Mouse (Mus musculus) MEL (cell line): ENCODE results near the gene Ankrd39. TPM values are rescaled to one million over a fixed set of nuclear protein-coding genes. Genes with fewer than 3 reads are reported as not detected.

Experiments
- DNase-seq: peaks from one replicate; pipeline ENCODE4 v3.0.0; 2011; ENCODE audit warnings: low read depth, low spot score
- H3K27ac ChIP-seq: 2 replicates; pipeline ENCODE4 v1.5.1; 2012; ENCODE audit warnings: low read depth, mild to moderate bottlenecking, control low read depth, low read length, moderate library complexity; ENCODE audit not compliant: control insufficient read depth
- H3K27me3 ChIP-seq, 2 experiments: fragments of 150-350 bp in 1 of 2; sonication (generic) in 1 of 2; 2 replicates each; pipeline ENCODE4 v1.6.1; 2012; ENCODE audit warnings: low read length in 2 of 2, mild to moderate bottlenecking in 2 of 2, improper control_type of control experiment in 1 of 2, moderate library complexity in 1 of 2; ENCODE audit not compliant: insufficient read depth in 2 of 2, control insufficient read depth in 1 of 2
- H3K36me3 ChIP-seq, 2 experiments: 2 replicates each; pipeline ENCODE4 v1.6.1; 2012 to 2014; ENCODE audit warnings: low read length in 2 of 2, improper control_type of control experiment in 1 of 2, inconsistent platforms in 1 of 2, mild to moderate bottlenecking in 1 of 2; ENCODE audit not compliant: insufficient read depth in 2 of 2, control insufficient read depth in 1 of 2
- H3K4me1 ChIP-seq, 2 experiments: fragments of 150-350 bp in 1 of 2; sonication (generic) in 1 of 2; 2 replicates each; pipeline ENCODE4 v1.6.1; 2012; ENCODE audit warnings: low read length in 2 of 2, improper control_type of control experiment in 1 of 2, mild to moderate bottlenecking in 1 of 2; ENCODE audit not compliant: insufficient read depth in 2 of 2, control insufficient read depth in 1 of 2
- H3K4me3 ChIP-seq, 2 experiments: fragments of 150-350 bp in 1 of 2; sonication (generic) in 1 of 2; 2 replicates each; pipeline ENCODE4 v1.5.1; 2012; ENCODE audit warnings: low read depth in 2 of 2, low read length in 2 of 2, mild to moderate bottlenecking in 2 of 2, moderate library complexity in 2 of 2, control low read depth in 1 of 2, improper control_type of control experiment in 1 of 2; ENCODE audit not compliant: control insufficient read depth in 1 of 2, insufficient read depth in 1 of 2
- H3K79me2 ChIP-seq: 2 replicates; pipeline ENCODE4 v1.6.1; 2012; ENCODE audit warnings: mild to moderate bottlenecking, low read length, moderate library complexity; ENCODE audit not compliant: control insufficient read depth, poor library complexity, insufficient read depth
- H3K9ac ChIP-seq: 2 replicates; pipeline ENCODE4 v1.6.1; 2012; ENCODE audit warnings: low read depth, mild to moderate bottlenecking, control low read depth, low read length, moderate library complexity; ENCODE audit not compliant: control insufficient read depth, poor library complexity, severe bottlenecking
- H3K9me3 ChIP-seq: fragments of 150-350 bp; sonication (generic); replicated peaks from 2 replicates; pipeline ENCODE4 v1.6.1; 2012; ENCODE audit warnings: mild to moderate bottlenecking, low read length, improper control_type of control experiment, moderate library complexity; ENCODE audit not compliant: insufficient read depth
- GATA1 ChIP-seq: IDR thresholded peaks from 2 replicates; pipeline ENCODE4 v1.6.1; 2011; ENCODE audit warnings: low read depth, low read length, improper control_type of control experiment
- JUND ChIP-seq: IDR thresholded peaks from 2 replicates; pipeline ENCODE4 v1.6.1; 2011; ENCODE audit warnings: low read depth, mild to moderate bottlenecking, improper control_type of control experiment, low read length
- KAT2A ChIP-seq: conservative IDR thresholded peaks from 2 replicates; pipeline ENCODE4 v1.6.1; 2012; ENCODE audit warnings: low read depth, low read length, improper control_type of control experiment, inconsistent platforms
- MAFK ChIP-seq: IDR thresholded peaks from 2 replicates; pipeline ENCODE4 v1.6.1; 2011; ENCODE audit warnings: low read depth, mild to moderate bottlenecking, low read length, improper control_type of control experiment, borderline replicate concordance
- MAZ ChIP-seq: IDR thresholded peaks from 2 replicates; pipeline ENCODE4 v1.6.1; 2012; ENCODE audit warnings: low read depth, mild to moderate bottlenecking, inconsistent platforms, low read length, improper control_type of control experiment
- MYC ChIP-seq: IDR thresholded peaks from 2 replicates; pipeline ENCODE4 v1.6.1; 2011; ENCODE audit warnings: low read depth, mild to moderate bottlenecking, low read length, improper control_type of control experiment, moderate library complexity
- NELFE ChIP-seq: IDR thresholded peaks from 2 replicates; pipeline ENCODE4 v1.6.1; 2011; ENCODE audit warnings: low read depth, low read length, improper control_type of control experiment
- NRF1 ChIP-seq: IDR thresholded peaks from 2 replicates; pipeline ENCODE4 v1.6.1; 2014; ENCODE audit warnings: low read depth, mild to moderate bottlenecking, inconsistent platforms, low read length, improper control_type of control experiment, moderate library complexity; ENCODE audit not compliant: poor library complexity, insufficient read depth, severe bottlenecking
- POLR2AphosphoS2 ChIP-seq: IDR thresholded peaks from 2 replicates; pipeline ENCODE4 v1.6.1; 2011; ENCODE audit warnings: low read length, improper control_type of control experiment
- POLR2AphosphoS5 ChIP-seq: IDR thresholded peaks from 2 replicates; pipeline ENCODE4 v1.6.1; 2012; ENCODE audit warnings: low read depth, borderline replicate concordance, mild to moderate bottlenecking, inconsistent platforms, low read length, moderate library complexity, mixed read lengths
- RCOR1 ChIP-seq: IDR thresholded peaks from 2 replicates; pipeline ENCODE4 v1.6.1; 2012; ENCODE audit warnings: low read depth, mild to moderate bottlenecking, inconsistent platforms, low read length, improper control_type of control experiment
- SMC3 ChIP-seq: IDR thresholded peaks from 2 replicates; pipeline ENCODE4 v1.6.1; 2011; ENCODE audit warnings: low read depth, low read length, improper control_type of control experiment
- TCF12 ChIP-seq: IDR thresholded peaks from 2 replicates; pipeline ENCODE4 v1.6.1; 2014; ENCODE audit warnings: low read depth, mild to moderate bottlenecking, inconsistent platforms, low read length, improper control_type of control experiment, moderate library complexity
- ZMIZ1 ChIP-seq: IDR thresholded peaks from 2 replicates; pipeline ENCODE4 v1.6.1; 2012; ENCODE audit warnings: low read depth, mild to moderate bottlenecking, inconsistent platforms, low read length, improper control_type of control experiment, moderate library complexity
- polyA plus RNA-seq, 2 experiments: library from polyadenylated mRNA; stranded (reverse) in 1 of 2; unstranded in 1 of 2; fragments of >175 nt in 1 of 2; fragments of >200 nt in 1 of 2; gene quantifications; 2 replicates each; pipeline versions ENCODE4 v1.2.1 to v1.2.4; 2012; ENCODE audit warnings: low replicate concordance in 2 of 2, low read depth in 1 of 2; ENCODE audit not compliant: insufficient read length in 2 of 2, insufficient read depth in 1 of 2, missing spikeins in 1 of 2
- total RNA-seq: library from RNA; depleted of rRNA; stranded (reverse); fragments of 300-350 nt; gene quantifications from 2 replicates; pipeline ENCODE4 v1.2.3, GENCODE M21; 2012

Gene Ankrd39
- total and polyA plus RNA-seq, 3 experiments, result 9.7 to 14.4 TPM; not detected in 1

DNA sequence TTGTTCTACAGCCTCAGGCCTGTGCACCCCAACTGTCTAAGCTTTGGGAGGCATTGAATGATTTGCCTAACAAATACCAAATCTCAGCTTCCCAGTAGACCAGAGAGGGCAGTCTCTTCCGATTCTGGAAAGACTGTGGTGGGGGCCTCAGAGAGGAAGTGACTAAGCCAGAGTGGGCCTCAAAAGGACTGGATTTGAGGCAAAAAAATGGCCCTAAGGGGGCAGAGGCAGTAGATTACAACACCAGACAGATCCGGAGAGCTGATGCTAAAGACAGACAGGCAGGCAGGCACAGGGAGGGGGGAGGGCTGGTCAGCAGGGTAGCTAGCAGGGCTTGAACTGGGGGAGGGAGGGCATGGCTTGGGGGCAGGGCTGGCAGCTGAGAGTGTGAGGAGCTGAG, 19.2 kb upstream of the Ankrd39 start:
- Histone ChIP-seq H3K27me3 (no peaks in the 10 kb centered on the region; a peak in 2 of 4 replicates), H3K36me3 (no peaks in the 10 kb centered on the region), H3K9ac (no peak overlapping the region), H3K4me1 (peaks cover 2 to 10% of the 10 kb centered on the region in 2 experiments; a peak in 3 of 4 replicates), H3K9me3 (no peaks in the 10 kb centered on the region), H3K27ac (no peak overlapping the region), H3K4me3 (no peak overlapping the region), H3K79me2 (no peaks in the 10 kb centered on the region)
- no peak for TF ChIP-seq MAZ
- TF ChIP-seq KAT2A, result no peak
- TF ChIP-seq NELFE, result no peak
- TF ChIP-seq MAFK, result no peak
- no peak for DNase-seq

DNA sequence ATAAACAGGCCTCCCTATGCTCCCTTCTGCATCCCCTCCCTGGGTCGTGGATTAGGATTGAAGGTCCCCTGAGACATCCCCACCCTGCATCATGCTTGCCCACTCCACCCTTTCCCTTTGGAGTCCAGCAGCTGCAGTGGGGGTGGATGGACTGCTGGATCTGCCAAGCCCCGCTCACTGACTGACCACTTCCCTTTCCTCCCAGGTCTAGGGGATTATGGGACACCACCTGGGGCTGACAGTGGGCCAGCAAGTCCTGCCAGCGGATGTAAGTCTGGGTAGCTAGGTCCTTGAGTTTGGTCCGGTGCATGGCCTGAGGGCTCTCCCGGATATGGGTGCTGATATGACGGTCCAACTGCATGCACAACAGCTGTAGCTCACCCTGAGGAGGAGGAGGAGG, 16.9 kb upstream of the Ankrd39 start:
- TF ChIP-seq POLR2AphosphoS5, result no peak
- no peak for TF ChIP-seq RCOR1
- no peak for TF ChIP-seq MYC
- TF ChIP-seq POLR2AphosphoS2, result no peak
- TF ChIP-seq GATA1, result no peak
- no peak for TF ChIP-seq MAZ
- TF ChIP-seq ZMIZ1, result no peak
- no peak for TF ChIP-seq NRF1
- TF ChIP-seq KAT2A, result no peak
- no peak for TF ChIP-seq TCF12
- DNase-seq, result no peak
- Histone ChIP-seq H3K4me3 (no peak overlapping the region), H3K9ac (no peak overlapping the region), H3K9me3 (no peaks in the 10 kb centered on the region), H3K27me3 (peaks cover 0 to 3% of the 10 kb centered on the region in 2 experiments), H3K79me2 (no peaks in the 10 kb centered on the region), H3K4me1 (peaks cover 2 to 10% of the 10 kb centered on the region in 2 experiments; a peak in 3 of 4 replicates), H3K27ac (no peak overlapping the region), H3K36me3 (no peaks in the 10 kb centered on the region)

DNA sequence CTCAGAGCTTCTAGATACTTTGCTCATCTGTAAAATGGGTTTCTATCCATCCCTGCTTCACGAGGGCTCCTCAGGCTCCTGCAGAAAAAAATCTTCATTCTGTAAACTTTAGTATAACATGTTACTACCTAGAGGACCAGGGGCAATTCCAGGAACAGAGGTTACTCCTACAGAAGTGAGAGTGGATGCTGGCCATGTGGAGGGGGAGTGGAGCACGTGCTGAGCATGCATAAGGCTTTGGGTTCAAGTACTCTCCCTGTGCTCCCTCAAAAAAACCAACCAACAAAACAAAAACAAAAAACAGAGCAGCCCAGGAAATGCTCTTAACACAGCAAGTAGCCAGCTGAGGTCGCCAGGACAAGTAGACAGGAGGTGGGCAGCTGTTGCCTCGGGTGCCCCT, 16.4 kb upstream of the Ankrd39 start:
- Histone ChIP-seq H3K4me1 (peaks cover 2 to 10% of the 10 kb centered on the region in 2 experiments; a peak in 3 of 4 replicates), H3K9ac (no peak overlapping the region), H3K36me3 (no peaks in the 10 kb centered on the region), H3K9me3 (no peaks in the 10 kb centered on the region), H3K79me2 (no peaks in the 10 kb centered on the region), H3K27ac (no peak overlapping the region), H3K27me3 (peaks cover 3 to 8% of the 10 kb centered on the region in 2 experiments), H3K4me3 (no peak overlapping the region)
- no peak for TF ChIP-seq SMC3
- TF ChIP-seq POLR2AphosphoS5, result no peak
- no peak for TF ChIP-seq JUND
- no peak for DNase-seq
